Comparison of ENCODE assay signal across 34 mouse cellular contexts in genomic region chr6:137422777-137423176, GRCm38 (mm10).
"Had no signal": no experiment of that assay in that cellular context is flagged by ENCODE, and none has a peak within 500 bp of the region (broad histone marks: within the 10 kb centered on the region; RNA-seq: fewer than 3 reads in every experiment).

No protein-coding gene starts in this region.

- H3K9me3 ChIP-seq: heart, embryonic 10.5 days; heart, embryonic 12.5 days; heart, embryonic 13.5 days; heart, embryonic 15.5 days; hindbrain, embryonic 10.5 days; hindbrain, embryonic 12.5 days; hindbrain, embryonic 13.5 days; hindbrain, embryonic 15.5 days; intestine, embryonic 15.5 days; kidney, embryonic 15.5 days had no signal

- H3K4me3 ChIP-seq: heart, embryonic 10.5 days; heart, embryonic 12.5 days; heart, embryonic 13.5 days; heart, embryonic 15.5 days; hindbrain, embryonic 10.5 days; hindbrain, embryonic 12.5 days; hindbrain, embryonic 13.5 days; hindbrain, embryonic 15.5 days; intestine, embryonic 15.5 days; kidney, embryonic 15.5 days; layer of hippocampus, adult 2 months; left cerebral cortex, adult 2 months had no signal

- DNase-seq: heart, postnatal 10 days; heart, postnatal 14 days; heart, postnatal 36 days; heart, postnatal 4 days; kidney, adult 11 months; kidney, adult 18-20 months; kidney, adult 2 months; kidney, adult 8-10 months; kidney, adult 9 months; kidney, postnatal 10 days; kidney, postnatal 25 days; kidney, postnatal 36 days; kidney, postnatal 4 days; layer of hippocampus, adult 9-11 months; layer of hippocampus, postnatal 36 days had no signal

- H3K36me3 ChIP-seq: heart, embryonic 10.5 days; heart, embryonic 12.5 days; heart, embryonic 13.5 days; heart, embryonic 15.5 days; hindbrain, embryonic 10.5 days; hindbrain, embryonic 12.5 days; intestine, embryonic 15.5 days; kidney, embryonic 15.5 days had no signal

- H3K4me2 ChIP-seq: heart, embryonic 11.5 days; heart, embryonic 12.5 days; heart, embryonic 13.5 days; heart, embryonic 15.5 days; hindbrain, embryonic 12.5 days; hindbrain, embryonic 13.5 days; hindbrain, embryonic 14.5 days; hindbrain, embryonic 15.5 days; intestine, embryonic 15.5 days; kidney, embryonic 15.5 days had no signal

- H3K27me3 ChIP-seq: heart, embryonic 12.5 days; heart, embryonic 13.5 days; heart, embryonic 15.5 days; hindbrain, embryonic 13.5 days; hindbrain, embryonic 15.5 days; intestine, embryonic 15.5 days; kidney, embryonic 15.5 days had no signal

- H3K9ac ChIP-seq: heart, embryonic 12.5 days; heart, embryonic 13.5 days; heart, embryonic 15.5 days; hindbrain, embryonic 12.5 days; hindbrain, embryonic 13.5 days; hindbrain, embryonic 14.5 days; hindbrain, embryonic 15.5 days; intestine, embryonic 15.5 days; kidney, embryonic 15.5 days had no signal

- H3K4me1 ChIP-seq: hindbrain, embryonic 10.5 days; hindbrain, embryonic 12.5 days; hindbrain, embryonic 13.5 days; hindbrain, embryonic 15.5 days; intestine, embryonic 15.5 days had no signal

- H3K27ac ChIP-seq: heart, embryonic 10.5 days; heart, embryonic 13.5 days; heart, embryonic 15.5 days; hindbrain, embryonic 10.5 days; hindbrain, embryonic 12.5 days; hindbrain, embryonic 13.5 days; hindbrain, embryonic 14.5 days; hindbrain, embryonic 15.5 days; hindbrain, postnatal 0 days; intestine, embryonic 15.5 days; kidney, embryonic 15.5 days; layer of hippocampus, adult 2 months; left cerebral cortex, adult 2 months had no signal

- ATAC-seq: hindbrain, embryonic 16.5 days; hindbrain, postnatal 0 days; inflammation-experienced regulatory T-cells, adult 6 months; intestine, embryonic 15.5 days; intestine, embryonic 16.5 days; intestine, postnatal 0 days had no signal
